Mouse (Mus musculus): Measurements from ENCODE around the gene Erich4.

The Erich4 gene

GRCm38 (mm10) chr7:25615706-25616011, at the start of gene Erich4:
Erich4 (minus strand) TSS chr7:25615892.
- DNase-seq (ENCODE audit: low read depth, low spot score) = no peak

- peak; percentile 100 for DNase-seq (ENCODE audit: low read depth, low spot score)
Observed at GRCm38 (mm10) chr7:25658657-25659472, 43.2 kb upstream of the Erich4 start, which contains the start of the genes Bckdha and Exosc5. Bckdha (minus strand) TSS chr7:25658981. Exosc5 (plus strand) TSS chr7:25659164.

DNA sequence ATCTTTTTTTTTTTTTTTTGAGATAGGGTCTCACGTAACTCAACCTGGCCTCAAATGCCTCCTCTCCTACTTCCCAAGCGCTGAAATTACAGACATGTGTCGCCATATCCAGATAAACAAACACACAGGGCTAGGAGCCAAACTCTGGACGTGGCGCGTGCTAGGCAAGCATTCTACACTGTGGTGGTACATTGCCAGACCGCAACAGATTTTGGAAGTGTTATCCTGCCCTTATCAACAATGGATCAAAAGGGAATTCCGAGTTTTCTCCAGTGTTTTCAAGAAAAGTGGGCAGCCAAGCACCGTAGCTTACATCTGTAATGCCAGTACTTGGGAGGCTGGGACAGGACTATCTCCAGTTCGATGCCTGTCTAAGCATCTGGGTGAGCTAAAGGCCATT, 42.1 kb upstream of the Erich4 start:
- no peak for DNase-seq (ENCODE audit: low read depth, low spot score)

GRCm38 (mm10) chr7:25655601-25656428, 40.1 kb upstream of the Erich4 start:
- DNase-seq (ENCODE audit: low read depth, low spot score) = no peak

GRCm38 (mm10) chr7:25652244-25652759, 36.6 kb upstream of the Erich4 start:
- DNase-seq (ENCODE audit: low read depth, low spot score) = no peak

- DNase-seq (ENCODE audit: low read depth, low spot score) = no peak
Observed at GRCm38 (mm10) chr7:25651281-25651680, 35.6 kb upstream of the Erich4 start.

DNA sequence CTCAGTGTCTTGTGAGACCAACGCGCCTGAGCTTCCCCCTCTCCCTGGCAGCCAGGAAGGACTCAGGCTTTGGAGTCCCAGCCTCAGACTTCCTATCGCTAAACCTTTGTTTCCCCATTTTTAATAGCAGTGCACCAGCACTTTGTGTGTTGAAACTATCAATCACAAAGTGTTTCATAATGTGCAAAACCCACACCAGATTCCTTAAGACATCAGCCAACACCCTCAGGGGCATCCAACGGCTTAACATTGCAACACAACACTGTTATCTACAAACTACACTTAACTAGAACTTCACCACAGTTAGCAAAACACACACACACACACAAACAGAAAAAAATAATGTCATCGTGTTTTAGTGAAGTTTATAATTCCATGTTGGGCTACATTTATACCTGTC, 34.1 kb upstream of the Erich4 start:
- no peak for DNase-seq (ENCODE audit: low read depth, low spot score)

GRCm38 (mm10) chr7:25647574-25648123, 32.0 kb upstream of the Erich4 start:
- DNase-seq (ENCODE audit: low read depth, low spot score) = no peak

- DNase-seq (ENCODE audit: low read depth, low spot score) = no peak
Observed at GRCm38 (mm10) chr7:25645074-25645473, 29.4 kb upstream of the Erich4 start.

GRCm38 (mm10) chr7:25644631-25645030, 28.9 kb upstream of the Erich4 start:
- no peak for DNase-seq (ENCODE audit: low read depth, low spot score)

- no peak for DNase-seq (ENCODE audit: low read depth, low spot score)
Observed at GRCm38 (mm10) chr7:25644136-25644535, 28.4 kb upstream of the Erich4 start.

- DNase-seq (ENCODE audit: low read depth, low spot score) = peak; percentile 55
Observed at GRCm38 (mm10) chr7:25639754-25640153, 24.1 kb upstream of the Erich4 start.

DNA sequence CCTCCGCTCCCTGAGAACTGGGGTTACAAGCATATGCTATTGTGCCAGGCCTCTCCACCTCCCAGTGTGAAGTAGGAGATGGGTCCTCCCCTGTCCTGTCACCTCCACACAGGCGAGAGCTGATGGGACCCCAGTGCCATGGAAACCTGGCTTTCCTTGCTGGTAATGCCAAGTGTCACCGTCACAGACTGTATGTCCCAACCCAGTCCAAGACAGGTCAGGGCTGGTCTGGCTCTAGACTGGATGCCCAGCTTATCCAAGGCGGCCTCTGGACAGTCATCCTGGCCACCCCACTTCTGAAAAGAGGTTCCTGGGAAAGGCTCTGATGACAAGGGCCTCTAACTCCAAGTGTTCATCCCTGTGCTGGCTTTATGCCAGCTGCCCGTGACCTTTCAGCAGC, 21.4 kb upstream of the Erich4 start:
- no peak for DNase-seq (ENCODE audit: low read depth, low spot score)

GRCm38 (mm10) chr7:25636373-25636772, 20.7 kb upstream of the Erich4 start:
- DNase-seq (ENCODE audit: low read depth, low spot score) = no peak

- DNase-seq (ENCODE audit: low read depth, low spot score) = no peak
Observed at GRCm38 (mm10) chr7:25632679-25633078, 17.0 kb upstream of the Erich4 start.

DNA sequence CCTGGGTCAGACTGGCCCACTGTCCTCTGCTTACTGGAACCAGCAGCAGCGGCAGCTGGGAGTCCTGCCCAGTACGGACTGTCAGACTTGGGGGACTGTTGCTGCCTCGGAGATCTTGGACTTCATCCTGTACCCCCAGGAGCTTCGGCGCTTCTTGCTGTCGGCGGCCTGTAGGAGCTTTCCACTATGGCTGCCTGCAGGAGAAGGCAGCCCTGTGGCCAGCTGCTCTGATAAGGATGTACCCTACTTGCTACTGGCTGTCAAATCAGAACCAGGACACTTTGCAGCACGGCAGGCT, 12.6 kb upstream of the Erich4 start:
- DNase-seq (ENCODE audit: low read depth, low spot score) = no peak

DNA sequence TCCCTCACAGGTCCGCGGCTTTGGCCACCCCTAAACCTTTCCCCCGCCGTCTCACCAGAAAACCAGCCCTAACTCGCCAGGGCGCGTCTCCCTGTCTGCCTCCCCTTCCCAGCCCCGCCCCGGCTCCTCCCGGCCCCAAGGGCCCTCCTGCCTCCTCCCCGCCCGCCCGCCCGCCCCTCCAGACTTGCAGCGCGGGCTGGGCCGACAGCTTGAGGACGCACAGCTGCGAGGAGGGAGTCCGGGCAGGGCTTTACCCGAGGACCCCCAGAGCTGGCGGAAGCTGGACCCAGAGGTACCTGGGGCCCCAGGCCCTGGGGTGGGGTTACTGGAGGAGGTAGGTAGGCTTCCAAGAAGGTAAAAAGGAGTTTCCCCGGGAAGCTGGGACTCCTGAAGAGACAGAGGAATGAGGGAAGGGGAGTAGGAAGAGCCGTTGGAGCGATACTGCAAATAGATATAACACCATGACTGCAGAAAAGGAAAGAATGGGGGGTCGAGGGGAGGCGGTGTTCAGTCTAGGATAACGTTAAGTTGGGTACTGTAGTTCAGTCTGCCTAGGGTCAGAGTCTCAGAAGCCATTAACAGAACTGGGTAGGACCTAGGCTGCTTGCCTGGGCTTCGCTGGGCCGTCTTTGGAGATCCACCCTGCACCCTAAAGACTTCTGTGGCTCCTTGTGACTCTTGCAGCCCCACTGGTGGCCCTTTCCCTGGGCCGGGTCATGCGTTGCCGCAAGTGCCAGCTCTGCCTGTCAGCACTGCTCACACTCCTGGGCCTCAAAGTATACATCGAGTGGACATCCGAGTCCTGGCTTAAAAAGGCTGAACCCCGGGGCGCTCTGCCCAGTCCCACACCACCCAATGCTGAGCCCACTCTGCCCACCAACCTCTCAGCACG, 12.0 kb upstream of the Erich4 start:
- DNase-seq (ENCODE audit: low read depth, low spot score) = no peak

DNA sequence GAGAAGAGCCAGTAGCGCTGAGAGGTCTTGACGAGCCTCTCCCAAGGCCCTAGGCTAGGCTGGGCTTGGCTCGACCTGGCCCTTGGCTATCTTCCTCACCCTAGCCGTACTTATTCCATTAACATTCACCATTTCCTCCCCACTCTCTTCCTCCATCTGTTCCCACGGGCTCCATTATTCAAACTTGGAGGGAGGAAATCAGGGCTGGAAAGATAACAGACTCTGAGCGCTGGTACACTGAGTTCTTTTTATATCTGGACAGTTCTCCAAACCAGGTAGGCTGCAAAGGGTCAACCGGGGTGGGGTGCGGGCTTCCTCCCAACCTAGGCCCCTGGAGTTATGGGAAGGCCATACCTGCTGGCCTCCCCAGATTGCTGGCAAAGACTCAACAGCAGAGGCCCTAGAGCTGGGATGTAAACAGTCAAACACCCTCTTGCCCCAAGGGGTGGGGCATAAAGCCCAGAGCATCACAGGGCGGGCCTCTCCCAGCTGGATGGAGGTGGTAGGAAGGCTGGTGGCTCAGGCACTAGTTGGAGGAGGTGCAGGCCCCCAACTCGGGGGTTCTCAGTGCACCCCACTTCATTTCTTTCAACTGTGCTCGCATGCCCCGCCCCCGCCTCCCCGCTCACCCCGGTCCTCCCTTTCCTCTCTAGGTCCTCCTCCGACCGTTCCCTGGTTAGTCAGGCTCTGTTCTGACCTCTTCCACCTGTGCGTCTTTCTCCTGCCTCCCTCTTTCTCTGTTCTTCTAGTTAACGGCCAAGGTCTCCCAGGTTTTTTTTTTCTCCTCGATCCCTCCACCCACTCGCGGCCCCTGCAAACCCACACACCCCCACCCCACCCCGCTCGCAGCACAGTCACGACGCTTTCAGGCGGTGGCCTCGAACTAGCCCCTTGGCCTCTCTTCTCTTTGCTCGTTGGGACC, 11.1 kb upstream of the Erich4 start, which contains the start of gene B3gnt8:
Gene B3gnt8 (plus strand): TSS at position 146 of the 922 bp plus-strand sequence.
- no peak for DNase-seq (ENCODE audit: low read depth, low spot score)

DNA sequence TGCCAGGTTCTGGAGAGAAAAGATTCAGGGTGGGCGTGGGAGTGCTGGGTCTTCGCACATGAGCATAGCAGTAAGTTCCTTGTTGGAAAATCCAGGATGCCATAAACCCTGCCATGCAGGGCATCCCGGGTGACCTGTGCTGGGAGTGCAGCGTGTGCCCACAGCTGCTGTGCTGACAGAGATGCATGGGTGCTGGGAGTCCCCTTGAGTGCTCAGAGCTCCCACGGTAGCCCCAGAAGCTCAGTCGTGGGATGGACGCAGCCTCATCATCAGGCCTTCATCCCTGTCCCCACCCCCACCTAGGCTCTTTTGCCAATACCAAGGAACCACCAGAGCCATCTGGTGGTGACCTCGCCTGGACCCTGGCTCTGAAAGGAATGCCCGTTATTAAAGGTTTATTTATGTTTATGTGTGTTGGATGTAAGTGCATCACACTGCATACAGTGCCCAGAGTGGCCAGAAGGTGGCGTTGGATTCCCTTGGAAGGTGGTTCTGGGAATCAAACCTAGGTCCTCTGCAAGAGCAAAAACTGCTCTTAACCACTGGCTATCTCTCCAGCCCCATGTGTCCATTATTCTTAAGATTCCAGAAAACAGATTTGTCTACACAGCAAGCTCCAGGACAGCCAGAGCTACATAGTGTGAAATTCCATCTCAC, 10.0 kb upstream of the Erich4 start:
- no peak for DNase-seq (ENCODE audit: low read depth, low spot score)

DNA sequence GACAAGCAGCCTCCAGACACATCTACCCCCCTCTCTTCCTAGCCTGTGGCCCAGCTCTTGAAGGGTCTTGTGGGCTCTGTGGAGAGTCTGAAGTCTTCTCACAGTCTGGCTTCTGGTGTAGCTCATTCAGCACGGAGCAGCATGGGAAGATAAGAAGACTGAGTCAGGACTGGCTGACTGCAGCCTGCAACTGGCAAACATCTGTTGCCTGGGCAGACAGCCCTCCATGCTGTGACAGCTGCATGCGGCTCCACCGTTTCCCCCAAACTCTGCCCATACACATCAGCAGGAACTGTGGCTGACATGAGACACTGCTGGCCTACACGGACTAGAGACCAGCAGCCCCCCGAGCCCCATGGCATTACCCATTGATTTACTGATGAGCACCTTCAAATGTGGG, 9.2 kb upstream of the Erich4 start:
- DNase-seq (ENCODE audit: low read depth, low spot score) = no peak

Data from telencephalon, adult 2 months (tissue).